Mouse (Mus musculus) ES-Bruce4 (cell line): ENCODE data around the gene Polr2e. TPM values are rescaled to one million over a fixed set of nuclear protein-coding genes. Genes with fewer than 3 reads are reported as not detected.

Experiments used
- H3K27ac ChIP-seq: 2 replicates; pipeline ENCODE4 v1.5.1; 2012; ENCODE audit warnings: low read length, inconsistent platforms; ENCODE audit not compliant: insufficient read depth
- H3K27me3 ChIP-seq: 2 replicates; pipeline ENCODE4 v1.6.1; 2012; ENCODE audit warnings: mild to moderate bottlenecking, low read length, inconsistent platforms; ENCODE audit not compliant: control insufficient read depth, poor library complexity, insufficient read depth, severe bottlenecking
- H3K36me3 ChIP-seq: 2 replicates; pipeline ENCODE4 v1.6.1; 2012; ENCODE audit warnings: inconsistent platforms, mild to moderate bottlenecking, low read length, moderate library complexity; ENCODE audit not compliant: control insufficient read depth, poor library complexity, insufficient read depth, severe bottlenecking
- H3K4me1 ChIP-seq: one replicate; pipeline ENCODE4 v1.8.1; 2011; ENCODE audit warnings: low read length; ENCODE audit not compliant: control insufficient read depth, insufficient read depth
- H3K4me3 ChIP-seq: 2 replicates; pipeline ENCODE4 v1.5.1; 2011; ENCODE audit warnings: low read depth, mild to moderate bottlenecking, low read length
- H3K9ac ChIP-seq: 2 replicates; pipeline ENCODE4 v1.6.1; 2012; ENCODE audit warnings: low read depth, mild to moderate bottlenecking, inconsistent platforms; ENCODE audit not compliant: poor library complexity, severe bottlenecking
- H3K9me3 ChIP-seq: replicated peaks from 2 replicates; pipeline ENCODE4 v1.6.1; 2012; ENCODE audit warnings: mild to moderate bottlenecking, low read length, inconsistent platforms; ENCODE audit not compliant: control insufficient read depth, poor library complexity, insufficient read depth, severe bottlenecking
- CTCF ChIP-seq: IDR thresholded peaks from one replicate; pipeline ENCODE4 v1.8.1; 2011; ENCODE audit warnings: low read depth, low read length
- EP300 ChIP-seq: IDR thresholded peaks from 2 replicates; pipeline ENCODE4 v1.6.1; 2011; ENCODE audit warnings: low read depth, low read length; ENCODE audit not compliant: insufficient read depth
- POLR2A ChIP-seq: IDR thresholded peaks from one replicate; pipeline ENCODE4 v1.8.1; 2011; ENCODE audit warnings: low read length; ENCODE audit not compliant: insufficient read depth
- polyA plus RNA-seq: library from polyadenylated mRNA; stranded (reverse); fragments of >200 nt; gene quantifications from 2 replicates; pipeline ENCODE4 v1.2.4, GENCODE M21; 2011; ENCODE audit warnings: low read depth; ENCODE audit not compliant: missing spikeins, insufficient read depth, insufficient read length

Polr2e gene
- polyA plus RNA-seq, 1 experiment: 176 TPM

DNA sequence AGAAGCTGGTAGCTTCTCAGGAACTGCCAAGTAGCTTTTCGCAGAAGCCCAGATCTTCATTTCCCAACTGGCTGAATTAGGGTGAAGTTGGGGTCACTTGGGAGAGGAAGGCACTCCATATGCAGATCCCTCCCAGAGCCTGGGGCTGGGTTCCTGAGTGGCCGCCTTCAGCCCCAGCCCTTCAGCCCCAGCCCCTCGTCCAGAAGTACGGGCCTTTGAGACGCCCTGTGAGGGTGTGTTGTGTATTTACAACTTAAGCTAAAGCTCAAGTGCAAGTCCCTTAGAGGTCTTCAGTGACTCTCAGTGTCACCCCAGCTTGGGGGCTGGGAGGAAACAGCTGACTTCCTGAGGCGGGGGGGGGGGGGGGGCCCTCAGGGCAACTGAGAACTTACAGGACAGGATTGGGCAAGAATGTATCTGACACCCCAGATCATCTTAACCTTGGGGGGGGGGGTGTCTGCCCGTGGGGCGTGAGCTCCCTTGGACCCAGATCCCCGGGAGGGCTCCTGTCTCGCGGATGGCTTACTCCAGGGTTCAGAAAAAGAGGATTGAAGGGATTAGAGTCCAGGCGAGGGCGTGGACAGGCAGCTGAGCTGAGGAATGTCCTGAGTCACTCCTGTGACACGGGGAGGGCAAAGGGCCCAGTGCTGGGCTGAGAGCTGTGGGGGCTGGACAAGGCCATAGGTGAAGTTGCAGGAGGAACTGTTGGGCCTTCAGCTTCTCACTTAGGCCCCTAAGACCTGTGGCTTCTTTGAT is 12.2 kb upstream of the Polr2e start:
- Histone ChIP-seq H3K4me1 (peaks cover 6% of the 10 kb centered on the region), H3K9me3 (no peaks in the 10 kb centered on the region), H3K27me3 (no peaks in the 10 kb centered on the region), H3K4me3 (no peak overlapping the region), H3K36me3 (peaks cover 16% of the 10 kb centered on the region), H3K27ac (peak overlapping the region; percentile 99), H3K9ac (peak overlapping the region; percentile 71)
- TF ChIP-seq EP300 (peak; percentile 97), CTCF (no peak)

DNA sequence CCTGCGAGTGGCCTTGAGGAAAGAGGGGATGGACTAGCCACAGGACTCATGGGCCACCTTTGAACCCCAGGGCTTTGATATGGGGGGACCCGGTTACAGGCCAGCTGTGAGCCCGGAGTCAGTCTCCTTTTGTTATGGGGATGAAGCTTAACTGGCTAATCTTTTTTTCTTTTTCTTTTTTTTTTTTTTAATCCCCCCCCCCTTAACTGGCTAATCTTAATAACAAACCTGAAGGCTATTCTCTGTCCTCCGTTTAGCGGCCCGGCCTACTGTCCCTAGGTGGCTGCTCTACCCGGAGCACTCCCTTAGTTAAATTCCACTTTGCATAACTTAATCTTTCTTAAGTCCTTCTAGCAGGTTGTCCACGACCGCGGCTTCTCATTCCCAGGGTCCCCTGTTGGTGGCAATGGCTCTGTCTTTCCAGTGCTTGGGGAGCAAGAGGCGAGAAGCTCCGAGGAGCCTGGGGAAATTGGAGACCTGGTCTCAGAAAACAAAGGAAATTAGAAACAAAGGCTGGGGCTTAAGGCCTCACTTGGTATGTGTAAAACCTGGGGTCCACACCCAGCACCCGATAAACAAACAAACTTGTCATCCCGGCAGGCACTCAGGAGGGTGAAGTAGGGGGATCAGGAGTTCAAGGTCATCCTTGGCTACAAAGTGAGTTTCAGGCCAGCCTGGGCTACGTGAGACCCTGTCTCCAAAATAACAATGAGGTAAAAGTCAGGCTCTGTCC is 11.5 kb upstream of the Polr2e start:
- Histone ChIP-seq H3K27ac (peak overlapping the region; percentile 99), H3K36me3 (peaks cover 10% of the 10 kb centered on the region), H3K4me3 (peak overlapping the region; percentile 9; the same call in 1 of the 2 replicates), H3K4me1 (peaks cover 6% of the 10 kb centered on the region), H3K27me3 (no peaks in the 10 kb centered on the region), H3K9ac (peak overlapping the region; percentile 71; the same call in 1 of the 2 replicates), H3K9me3 (no peaks in the 10 kb centered on the region)
- TF ChIP-seq EP300: peak; percentile 98
- no peak for TF ChIP-seq POLR2A
- TF ChIP-seq CTCF: no peak

DNA sequence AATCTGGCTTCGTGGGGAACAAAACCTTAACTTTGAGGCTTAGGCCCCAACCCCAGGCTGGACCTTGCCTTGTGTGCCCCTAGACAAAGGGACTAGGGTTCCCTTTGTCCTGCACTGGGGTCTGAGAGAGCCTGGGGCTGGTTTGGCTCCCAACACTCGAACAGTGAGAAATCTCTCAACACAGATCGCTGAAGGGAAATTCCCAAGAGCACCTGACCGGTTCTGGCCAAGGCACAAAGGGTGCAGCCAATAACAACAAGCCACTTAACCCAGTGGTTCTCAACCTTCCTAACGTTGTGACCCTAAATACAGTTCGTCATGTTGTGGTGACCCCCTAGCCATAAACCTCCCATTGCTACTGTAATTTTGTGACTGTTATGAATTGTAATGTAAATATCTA is 10.6 kb upstream of the Polr2e start:
- peak; percentile 92 for TF ChIP-seq EP300
- no peak for TF ChIP-seq POLR2A
- no peak overlapping the region; the same call in 1 of the 2 replicates for H3K4me3 ChIP-seq
- peaks cover 2% of the 10 kb centered on the region; the same call in 1 of the 2 replicates for H3K36me3 ChIP-seq
- H3K9me3 ChIP-seq: no peaks in the 10 kb centered on the region
- peaks cover 6% of the 10 kb centered on the region for H3K4me1 ChIP-seq
- peak overlapping the region; percentile 99 for H3K27ac ChIP-seq
- H3K27me3 ChIP-seq: no peaks in the 10 kb centered on the region
- peak overlapping the region; percentile 12 for H3K9ac ChIP-seq

DNA sequence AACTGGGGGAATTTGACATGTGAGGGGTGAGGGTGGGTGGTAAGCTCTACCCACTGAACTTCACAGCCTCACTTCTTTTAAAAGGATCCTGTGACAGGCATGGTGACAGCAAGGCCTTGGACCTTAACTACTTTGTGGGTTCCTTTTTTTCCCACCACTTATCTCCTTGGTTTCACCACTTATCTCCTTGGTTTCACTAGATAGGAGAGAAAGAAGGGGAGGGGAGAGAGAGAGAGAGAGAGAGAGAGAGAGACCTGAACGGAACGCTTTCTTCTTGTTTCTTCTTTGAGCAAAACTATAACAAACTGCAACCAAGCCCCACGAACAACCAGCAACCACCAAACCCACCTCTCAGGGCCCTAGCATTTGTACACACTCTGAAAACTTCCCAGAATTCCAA is 9.2 kb upstream of the Polr2e start:
- Histone ChIP-seq H3K4me1 (peaks cover 6% of the 10 kb centered on the region), H3K27me3 (no peaks in the 10 kb centered on the region), H3K36me3 (no peaks in the 10 kb centered on the region), H3K4me3 (0 out of 2 replicates have a peak overlapping the region, but pooled peaks have one; percentile 1), H3K9ac (no peak overlapping the region), H3K27ac (peak overlapping the region; percentile 19), H3K9me3 (no peaks in the 10 kb centered on the region)
- no peak for TF ChIP-seq EP300
- TF ChIP-seq CTCF: no peak
- no peak for TF ChIP-seq POLR2A

DNA sequence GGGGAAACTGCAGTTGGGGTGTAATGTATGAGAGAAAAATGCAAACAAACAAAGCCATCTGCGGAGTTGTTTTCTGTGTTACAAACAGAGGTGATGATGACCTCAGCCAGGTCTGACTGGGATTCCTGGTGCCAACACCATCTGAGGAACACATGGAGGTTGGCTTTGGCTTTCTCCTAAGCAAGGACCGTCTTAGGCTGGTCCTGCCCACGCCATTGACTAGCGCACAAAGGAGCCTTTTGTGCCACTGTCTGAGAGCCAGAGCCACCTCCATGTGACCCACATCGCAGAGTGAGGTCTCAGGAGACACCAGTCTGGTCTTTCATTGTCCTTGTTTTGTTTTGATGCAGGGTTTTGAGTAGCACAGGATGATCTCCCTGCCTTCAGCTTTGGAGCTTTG is 8.8 kb upstream of the Polr2e start:
- no peaks in the 10 kb centered on the region for H3K36me3 ChIP-seq
- no peak for TF ChIP-seq CTCF
- peak; percentile 64; the same call in 1 of the 2 replicates for TF ChIP-seq EP300
- H3K4me1 ChIP-seq: peaks cover 6% of the 10 kb centered on the region
- H3K4me3 ChIP-seq: peak overlapping the region; percentile 1; the same call in 1 of the 2 replicates
- peak overlapping the region; percentile 19 for H3K27ac ChIP-seq
- no peaks in the 10 kb centered on the region for H3K9me3 ChIP-seq
- H3K9ac ChIP-seq: peak overlapping the region; percentile 30; the same call in 1 of the 2 replicates
- H3K27me3 ChIP-seq: no peaks in the 10 kb centered on the region

DNA sequence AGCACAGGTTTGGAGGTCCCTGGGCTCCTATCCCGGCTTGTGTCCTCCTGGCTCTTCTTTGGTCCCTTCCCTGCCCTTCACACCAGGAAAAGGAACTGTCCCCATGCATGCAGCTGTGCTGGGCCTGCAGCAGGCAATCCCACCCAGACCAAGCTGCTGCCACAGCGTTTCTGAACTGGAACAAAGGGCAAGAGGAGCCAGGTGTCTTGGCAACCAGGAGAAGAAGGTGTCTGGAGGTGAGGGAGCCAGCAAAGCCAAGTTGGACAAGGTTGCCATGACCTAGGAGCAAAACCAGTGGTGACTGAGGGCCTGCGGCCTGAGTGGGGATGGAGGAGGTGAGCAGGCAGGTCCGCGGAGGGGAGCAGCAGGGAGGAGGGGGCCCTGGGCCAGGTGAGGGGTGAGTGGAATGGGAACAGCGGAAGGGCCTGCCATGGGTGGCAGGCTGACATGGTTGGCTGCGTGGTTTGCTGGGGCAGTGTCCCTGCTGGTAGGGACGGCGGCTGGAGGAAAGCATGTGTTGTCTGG is 7.5 kb upstream of the Polr2e start, which contains the start of gene Gpx4:
Gpx4 (plus strand) TSS at position 126 of the 525 bp plus-strand sequence.
- no peak for TF ChIP-seq CTCF
- TF ChIP-seq POLR2A: no peak
- no peak for TF ChIP-seq EP300
- no peaks in the 10 kb centered on the region for H3K27me3 ChIP-seq
- H3K36me3 ChIP-seq: no peaks in the 10 kb centered on the region
- peak within 1 kb of the TSS; percentile 43 for H3K4me3 ChIP-seq
- peak within 1 kb of the TSS; percentile 92 for H3K27ac ChIP-seq
- H3K9me3 ChIP-seq: no peaks in the 10 kb centered on the region
- H3K4me1 ChIP-seq: peaks cover 5% of the 10 kb centered on the region
- peak within 1 kb of the TSS; percentile 30 for H3K9ac ChIP-seq
